ENCODE assay signal across 9 mouse cellular contexts in the genomic region with DNA sequence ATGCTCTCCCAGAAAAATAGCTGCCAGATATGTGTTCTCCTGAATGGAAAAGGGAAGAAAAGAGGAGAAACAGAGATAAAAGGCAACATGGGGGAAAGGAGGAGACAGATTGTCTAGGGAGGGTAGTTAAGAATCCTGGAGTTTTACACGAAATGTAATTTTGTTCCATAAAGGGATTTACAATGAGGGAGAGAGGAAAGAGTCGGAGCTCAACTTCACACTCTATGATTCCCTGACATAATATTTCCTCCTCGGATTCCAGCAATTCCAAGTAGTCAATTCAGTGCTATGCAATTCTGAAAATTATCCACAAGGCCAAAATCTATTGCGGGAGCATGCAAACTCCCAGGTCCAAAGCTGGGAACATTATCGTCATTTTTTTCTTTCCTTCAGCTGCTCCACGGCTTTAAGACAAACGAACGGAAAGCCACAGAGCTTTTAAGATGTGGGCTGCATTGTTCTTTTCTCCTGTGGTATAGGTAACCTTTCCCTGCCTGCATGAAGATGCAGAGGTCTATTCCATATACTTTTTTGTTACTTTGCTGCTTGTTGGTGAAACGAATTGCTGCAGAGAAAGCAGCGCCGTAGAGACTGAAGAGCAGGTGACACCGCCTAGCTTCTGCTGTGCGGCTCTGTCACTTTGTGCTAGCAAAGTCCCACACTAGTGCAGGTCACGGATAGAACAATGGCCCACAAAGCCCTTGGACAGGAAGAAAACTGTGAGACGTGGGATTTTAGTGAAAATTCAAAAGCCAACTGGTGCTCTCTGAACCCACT.
A peak's percentile ranks its signal among the peaks of the same experiment; 100 is the strongest.
DNase-seq lines count a peak whose midpoint lies in the region; ATAC-seq and TF ChIP-seq lines count a peak whose summit lies in the region.
"Had no signal": no experiment of that assay in that cellular context is flagged by ENCODE, and none has a peak within 500 bp of the region (broad histone marks: within the 10 kb centered on the region; RNA-seq: fewer than 3 reads in every experiment).

No protein-coding gene starts in this region.

- H3K9ac ChIP-seq in hindbrain, embryonic 14.5 days, result no peak overlapping the region
- H3K9ac ChIP-seq in hindbrain, embryonic 12.5 days, result no peak overlapping the region
- H3K9ac ChIP-seq in midbrain, embryonic 16.5 days (ENCODE audit: low read depth, low read length), result no peak overlapping the region

- H3K27me3 ChIP-seq in hindbrain, embryonic 14.5 days (ENCODE audit: control insufficient read depth, insufficient read depth, low read length), result no peaks in the 10 kb centered on the region
- H3K27me3 ChIP-seq in hindbrain, embryonic 12.5 days, result no peaks in the 10 kb centered on the region
- no peaks in the 10 kb centered on the region for H3K27me3 ChIP-seq in midbrain, embryonic 16.5 days (ENCODE audit: control insufficient read depth, insufficient read depth, low read depth, low read length)

- no peaks in the 10 kb centered on the region for H3K9me3 ChIP-seq in hindbrain, embryonic 14.5 days (ENCODE audit: control insufficient read depth, low read length)
- H3K9me3 ChIP-seq in hindbrain, embryonic 12.5 days (replicated peaks), result no peaks in the 10 kb centered on the region
- H3K9me3 ChIP-seq in midbrain, embryonic 16.5 days (replicated peaks; ENCODE audit: control insufficient read depth, low read length, poor library complexity, severe bottlenecking), result no peaks in the 10 kb centered on the region

- no peak for ATAC-seq in hindbrain, embryonic 14.5 days (ENCODE audit: low FRiP score)
- no peak for ATAC-seq in hindbrain, embryonic 12.5 days (ENCODE audit: low FRiP score)
- no peak for ATAC-seq in midbrain, embryonic 16.5 days
- no peak for ATAC-seq in erythroid progenitor cell, adult 5-6 weeks (replicated peaks; ENCODE audit: low FRiP score, poor library complexity, severe bottlenecking)

- H3K4me2 ChIP-seq in hindbrain, embryonic 14.5 days (replicated peaks), result peak overlapping the region; percentile 8; the same call in 1 of the 2 replicates
- no peak overlapping the region for H3K4me2 ChIP-seq in hindbrain, embryonic 12.5 days (replicated peaks)
- no peak overlapping the region for H3K4me2 ChIP-seq in midbrain, embryonic 16.5 days (ENCODE audit: low read length)

- no peak for DNase-seq in hindbrain, embryonic 14.5 days (ENCODE audit: low spot score)
- peak; percentile 4 for DNase-seq in R1 (ENCODE audit: low read depth, low spot score)
- DNase-seq in brain, embryonic 14.5 days (ENCODE audit: low read depth), result peak; percentile 33
- no peak for DNase-seq in c-Kit-positive CD71-positive TER-119-positive erythroid progenitor cells, embryonic 14.5 days (ENCODE audit: low spot score)
- DNase-seq: lung, adult 18-20 months had no signal

- no peak for TF ChIP-seq CTCF in brain, embryonic 14.5 days (IDR thresholded peaks at IDR 0.05; ENCODE audit: borderline replicate concordance, extremely low read depth, insufficient read depth, insufficient read length)

- H3K36me3 ChIP-seq in hindbrain, embryonic 14.5 days (replicated peaks; ENCODE audit: control insufficient read depth, insufficient read depth), result no peaks in the 10 kb centered on the region
- H3K36me3 ChIP-seq in hindbrain, embryonic 12.5 days, result no peaks in the 10 kb centered on the region
- H3K36me3 ChIP-seq in midbrain, embryonic 16.5 days (ENCODE audit: control insufficient read depth, insufficient read depth, low read length), result no peaks in the 10 kb centered on the region

- WGBS in hindbrain, embryonic 14.5 days, result 57% methylated on average over 15 of the region's 15 CpGs
- WGBS in hindbrain, embryonic 12.5 days, result 66% methylated on average over 15 of the region's 15 CpGs
- WGBS in midbrain, embryonic 16.5 days, result 45% methylated on average over 15 of the region's 15 CpGs

- no peak for TF ChIP-seq POLR2A in brain, embryonic 14.5 days (IDR thresholded peaks at IDR 0.05; ENCODE audit: borderline replicate concordance, extremely low read depth, insufficient read depth, insufficient read length, poor library complexity, severe bottlenecking)

- no peak overlapping the region for H3K4me3 ChIP-seq in hindbrain, embryonic 14.5 days (replicated peaks; ENCODE audit: low read length)
- H3K4me3 ChIP-seq in hindbrain, embryonic 12.5 days, result no peak overlapping the region
- H3K4me3 ChIP-seq in midbrain, embryonic 16.5 days (ENCODE audit: low read depth, low read length), result no peak overlapping the region
- H3K4me3 ChIP-seq: erythroblast, embryonic 14.5 days had no signal

- H3K27ac ChIP-seq in hindbrain, embryonic 14.5 days, result no peak overlapping the region
- no peak overlapping the region for H3K27ac ChIP-seq in hindbrain, embryonic 12.5 days
- H3K27ac ChIP-seq in midbrain, embryonic 16.5 days (ENCODE audit: low read length), result peak overlapping the region; percentile 51

- peaks cover 3% of the 10 kb centered on the region; the same call in 1 of the 2 replicates for H3K4me1 ChIP-seq in hindbrain, embryonic 14.5 days (replicated peaks; ENCODE audit: control insufficient read depth, insufficient read depth, low read length)
- no peaks in the 10 kb centered on the region for H3K4me1 ChIP-seq in hindbrain, embryonic 12.5 days
- peaks cover 19% of the 10 kb centered on the region for H3K4me1 ChIP-seq in midbrain, embryonic 16.5 days (ENCODE audit: control insufficient read depth, insufficient read depth, low read length)

Comparison
In these comparisons a context has a peak if more than half of its experiments do, and no peak if none do; other contexts are left out.
1. DNase-seq: peak in R1 (single experiment) and brain, embryonic 14.5 days (single experiment); none in hindbrain, embryonic 14.5 days (single experiment) and c-Kit-positive CD71-positive TER-119-positive erythroid progenitor cells, embryonic 14.5 days (single experiment).